Comparison of ENCODE assay signal across 13 mouse cellular contexts in genomic region chr15:93094202-93095135, GRCm38 (mm10).
DNase-seq lines count a peak whose midpoint lies in the region; ATAC-seq lines count a peak whose summit lies in the region.
"Had no signal": no experiment of that assay in that cellular context is flagged by ENCODE, and none has a peak within 500 bp of the region (broad histone marks: within the 10 kb centered on the region; RNA-seq: fewer than 3 reads in every experiment).

No protein-coding gene starts in this region.

- no peak overlapping the region for H3K4me3 ChIP-seq in kidney, embryonic 15.5 days (replicated peaks)
- peak overlapping the region; percentile 84 for H3K4me3 ChIP-seq in megakaryocyte, embryonic 14.5 days (replicated peaks)
- H3K4me3 ChIP-seq: midbrain, embryonic 10.5 days; myocyte had no signal

- H3K27ac ChIP-seq in kidney, embryonic 15.5 days, result no peak overlapping the region; the same call in 1 of the 2 replicates
- H3K27ac ChIP-seq: midbrain, embryonic 10.5 days had no signal

- H3K36me3 ChIP-seq in kidney, embryonic 15.5 days, result no peaks in the 10 kb centered on the region
- H3K36me3 ChIP-seq in megakaryocyte, embryonic 14.5 days (replicated peaks; ENCODE audit: low read length), result peaks cover 2% of the 10 kb centered on the region
- H3K36me3 ChIP-seq: midbrain, embryonic 10.5 days had no signal

- peak; percentile 66 for ATAC-seq in kidney, embryonic 15.5 days (replicated peaks; ENCODE audit: low FRiP score)
- ATAC-seq in common myeloid progenitor, adult 5-6 weeks (replicated peaks; ENCODE audit: low read depth, poor library complexity, severe bottlenecking), result peak; percentile 82
- ATAC-seq in hematopoietic stem cell, adult 5-6 weeks (replicated peaks in 1 of 2; ENCODE audit: insufficient read depth in 1 of 2, low FRiP score in 2 of 2, low TSS enrichment in 1 of 2, low read depth in 1 of 2, poor library complexity in 2 of 2, severe bottlenecking in 2 of 2), result peak; percentile 68 to 76

- peak overlapping the region; percentile 2; the same call in 1 of the 2 replicates for H3K4me2 ChIP-seq in kidney, embryonic 15.5 days

- 27% methylated on average over 23 of the region's 23 CpGs for WGBS in kidney, embryonic 15.5 days

- DNase-seq in kidney, postnatal 25 days, result no peak
- DNase-seq in gastrocnemius, postnatal 25 days, result no peak
- no peak for DNase-seq in spleen, postnatal 36 days (ENCODE audit: low spot score in 2 of 2)
- DNase-seq: heart, postnatal 36 days; lung, adult 2 months; right cerebral cortex, postnatal 25 days; thymus, adult 18-20 months had no signal

- H3K27me3 ChIP-seq in kidney, embryonic 15.5 days, result peaks cover 10% of the 10 kb centered on the region
- H3K27me3 ChIP-seq in megakaryocyte, embryonic 14.5 days (replicated peaks), result no peaks in the 10 kb centered on the region

- H3K4me1 ChIP-seq in kidney, embryonic 15.5 days, result peaks cover 25% of the 10 kb centered on the region
- H3K4me1 ChIP-seq in megakaryocyte, embryonic 14.5 days, result peaks cover 51% of the 10 kb centered on the region
- H3K4me1 ChIP-seq: midbrain, embryonic 10.5 days had no signal

- no peaks in the 10 kb centered on the region for H3K9me3 ChIP-seq in kidney, embryonic 15.5 days (replicated peaks)
- H3K9me3 ChIP-seq in megakaryocyte, embryonic 14.5 days, result peaks cover 5% of the 10 kb centered on the region
- H3K9me3 ChIP-seq: midbrain, embryonic 10.5 days had no signal

- H3K9ac ChIP-seq in kidney, embryonic 15.5 days, result no peak overlapping the region
